Mouse (Mus musculus): ENCODE results near the gene Xndc1. TPM values are rescaled to one million over a fixed set of nuclear protein-coding genes. Genes with fewer than 3 reads are reported as not detected.

The Xndc1 gene
- polyA plus RNA-seq, 1 experiment from 2014 or later, result 23.8 TPM

DNA sequence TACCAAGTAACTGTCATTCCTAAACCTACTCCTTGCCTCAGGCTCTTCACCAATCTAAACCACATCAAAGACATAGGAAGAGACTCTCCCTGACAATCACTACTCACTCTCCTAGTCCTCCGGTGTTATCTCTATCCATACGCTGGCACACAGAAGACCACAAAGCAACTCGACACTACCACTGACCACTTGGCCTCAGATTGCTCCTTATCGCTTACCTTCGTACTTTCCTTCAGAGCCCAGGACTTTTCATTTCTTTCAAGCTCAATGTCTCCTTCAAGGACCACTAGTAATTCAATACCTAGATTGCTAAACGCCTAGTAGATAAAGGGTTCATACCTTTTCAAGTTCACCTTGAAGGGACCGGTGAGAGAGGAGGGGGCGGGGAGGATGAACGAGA is 1.4 kb upstream of the Xndc1 start:
- Histone ChIP-seq H3K9ac (replicated peaks; ENCODE audit: low read length) (no peak overlapping the region), H3K4me1 (ENCODE audit: control insufficient read depth, insufficient read depth, low read length) (peaks cover 4% of the 10 kb centered on the region; the same call in 1 of the 2 replicates), H3K4me3 (ENCODE audit: low read depth, low read length) (peak overlapping the region; percentile 78), H3K27ac (replicated peaks; ENCODE audit: low read depth, low read length) (no peak overlapping the region), H3K9me3 (replicated peaks; ENCODE audit: control insufficient read depth, low read length) (no peaks in the 10 kb centered on the region), H3K27me3 (ENCODE audit: control insufficient read depth, insufficient read depth, low read length) (no peaks in the 10 kb centered on the region), H3K36me3 (replicated peaks; ENCODE audit: control insufficient read depth, insufficient read depth, low read depth, low read length) (peaks cover 3% of the 10 kb centered on the region), H3K4me2 (ENCODE audit: low read depth, low read length) (peak overlapping the region; percentile 56; the same call in 1 of the 2 replicates)
- 84% methylated on average over 9 of the region's 9 CpGs for WGBS
- DNase-seq (ENCODE audit: low spot score) (no peak), ATAC-seq (replicated peaks; ENCODE audit: insufficient number of reproducible peaks, low FRiP score, low TSS enrichment, low read depth) (no peak)

DNA sequence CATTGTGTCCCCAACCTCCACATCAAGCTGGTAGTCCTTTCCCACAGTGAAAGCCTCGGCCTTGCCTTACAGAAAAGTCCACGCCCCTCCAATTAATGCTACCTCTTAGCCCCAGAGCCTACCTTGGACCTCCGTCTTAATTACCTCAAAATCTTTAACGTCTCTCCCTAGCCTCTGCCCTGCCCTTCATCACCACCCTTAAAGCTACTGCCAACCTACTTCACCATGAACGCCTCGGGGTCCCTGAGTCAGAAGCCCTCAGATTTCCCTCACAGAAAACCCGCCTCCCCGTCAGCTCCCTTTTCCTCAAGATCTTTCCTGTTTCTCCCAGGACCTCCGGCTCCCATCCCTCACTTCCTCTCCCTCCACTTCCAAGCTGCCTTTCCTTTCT is 661 bp upstream of the Xndc1 start:
- Histone ChIP-seq H3K27ac (replicated peaks; ENCODE audit: low read depth, low read length) (0 out of 2 replicates have a peak overlapping the region, but pooled peaks have one; percentile 49), H3K36me3 (replicated peaks; ENCODE audit: control insufficient read depth, insufficient read depth, low read depth, low read length) (no peaks in the 10 kb centered on the region), H3K4me2 (ENCODE audit: low read depth, low read length) (peak overlapping the region; percentile 56), H3K27me3 (ENCODE audit: control insufficient read depth, insufficient read depth, low read length) (no peaks in the 10 kb centered on the region), H3K9ac (replicated peaks; ENCODE audit: low read length) (peak overlapping the region; percentile 80), H3K9me3 (replicated peaks; ENCODE audit: control insufficient read depth, low read length) (no peaks in the 10 kb centered on the region), H3K4me3 (ENCODE audit: low read depth, low read length) (peak overlapping the region; percentile 78), H3K4me1 (ENCODE audit: control insufficient read depth, insufficient read depth, low read length) (peaks cover 4% of the 10 kb centered on the region; the same call in 1 of the 2 replicates)
- WGBS, result 2% methylated on average over 9 of the region's 9 CpGs
- DNase-seq (ENCODE audit: low spot score), result peak; percentile 2
- ATAC-seq (replicated peaks; ENCODE audit: insufficient number of reproducible peaks, low FRiP score, low TSS enrichment, low read depth), result peak; percentile 44

DNA sequence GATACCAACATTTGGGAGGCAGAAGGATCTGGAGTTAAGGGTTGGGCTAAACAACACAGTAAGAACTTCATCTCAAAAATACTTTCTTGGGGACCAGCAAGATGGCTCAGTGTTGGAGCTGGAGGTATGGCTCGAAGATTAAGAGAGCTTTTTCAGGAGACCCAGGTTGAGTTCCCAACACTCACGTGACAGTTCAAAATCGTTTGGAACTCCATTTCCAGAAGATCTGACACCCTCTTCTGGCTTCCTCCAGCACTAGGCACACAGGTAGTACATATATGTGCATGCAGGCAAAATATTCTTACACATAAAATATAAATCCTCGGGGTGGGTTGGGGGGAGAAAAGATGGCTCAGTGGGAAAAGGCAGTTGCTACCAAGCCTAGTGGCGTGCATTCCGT is 1.1 kb downstream of the Xndc1 start:
- no peak for DNase-seq (ENCODE audit: low spot score)
- ATAC-seq (replicated peaks; ENCODE audit: insufficient number of reproducible peaks, low FRiP score, low TSS enrichment, low read depth), result no peak
- H3K9me3 ChIP-seq (replicated peaks; ENCODE audit: control insufficient read depth, low read length), result no peaks in the 10 kb centered on the region
- WGBS, result 80% methylated on average over 6 of the region's 6 CpGs
- peak overlapping the region; percentile 80 for H3K9ac ChIP-seq (replicated peaks; ENCODE audit: low read length)
- H3K4me1 ChIP-seq (ENCODE audit: control insufficient read depth, insufficient read depth, low read length), result peaks cover 4% of the 10 kb centered on the region; the same call in 1 of the 2 replicates
- peak overlapping the region; percentile 78 for H3K4me3 ChIP-seq (ENCODE audit: low read depth, low read length)
- H3K4me2 ChIP-seq (ENCODE audit: low read depth, low read length), result peak overlapping the region; percentile 56
- H3K27ac ChIP-seq (replicated peaks; ENCODE audit: low read depth, low read length), result no peak overlapping the region
- H3K27me3 ChIP-seq (ENCODE audit: control insufficient read depth, insufficient read depth, low read length), result no peaks in the 10 kb centered on the region
- no peaks in the 10 kb centered on the region for H3K36me3 ChIP-seq (replicated peaks; ENCODE audit: control insufficient read depth, insufficient read depth, low read depth, low read length)

DNA sequence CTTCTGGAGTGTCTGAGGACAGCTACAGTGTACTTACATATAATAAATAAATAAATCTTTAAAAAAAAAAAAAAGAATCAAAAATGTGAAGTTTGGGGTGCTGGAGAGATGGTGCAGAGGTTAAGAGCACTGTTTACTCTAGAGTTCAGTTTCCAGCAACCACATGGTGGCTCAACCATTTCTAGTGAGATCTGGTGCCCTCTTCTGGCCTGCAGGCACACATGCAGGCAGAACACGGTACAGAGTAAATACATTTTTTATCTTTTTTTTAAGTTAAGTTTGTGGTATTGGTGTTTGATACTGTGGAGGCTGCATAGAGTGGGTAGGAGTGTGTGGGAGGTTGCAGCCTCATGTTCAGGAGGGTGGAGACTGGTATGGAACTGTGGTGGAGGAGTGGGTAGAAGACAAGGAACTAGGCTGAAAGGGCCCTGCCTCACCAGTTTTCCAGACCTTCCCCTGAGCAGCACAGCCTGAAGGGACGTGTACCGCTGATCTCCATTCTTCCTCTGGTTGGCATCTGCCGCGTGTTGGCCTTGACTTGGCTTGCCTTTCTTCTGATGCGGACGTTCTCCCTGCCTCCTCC is 11.5 kb downstream of the Xndc1 start:
- Histone ChIP-seq H3K9me3 (replicated peaks; ENCODE audit: control insufficient read depth, low read length) (no peaks in the 10 kb centered on the region), H3K4me1 (ENCODE audit: control insufficient read depth, insufficient read depth, low read length) (no peaks in the 10 kb centered on the region), H3K4me3 (ENCODE audit: low read depth, low read length) (no peak overlapping the region), H3K9ac (replicated peaks; ENCODE audit: low read length) (no peak overlapping the region), H3K27ac (replicated peaks; ENCODE audit: low read depth, low read length) (no peak overlapping the region), H3K27me3 (ENCODE audit: control insufficient read depth, insufficient read depth, low read length) (no peaks in the 10 kb centered on the region), H3K4me2 (ENCODE audit: low read depth, low read length) (no peak overlapping the region), H3K36me3 (replicated peaks; ENCODE audit: control insufficient read depth, insufficient read depth, low read depth, low read length) (peaks cover 14% of the 10 kb centered on the region)
- WGBS, result 90% methylated on average over 7 of the region's 7 CpGs
- peak; percentile 50; the same call in 1 of the 2 replicates for ATAC-seq (replicated peaks; ENCODE audit: insufficient number of reproducible peaks, low FRiP score, low TSS enrichment, low read depth)
- DNase-seq (ENCODE audit: low spot score), result peak; percentile 33

DNA sequence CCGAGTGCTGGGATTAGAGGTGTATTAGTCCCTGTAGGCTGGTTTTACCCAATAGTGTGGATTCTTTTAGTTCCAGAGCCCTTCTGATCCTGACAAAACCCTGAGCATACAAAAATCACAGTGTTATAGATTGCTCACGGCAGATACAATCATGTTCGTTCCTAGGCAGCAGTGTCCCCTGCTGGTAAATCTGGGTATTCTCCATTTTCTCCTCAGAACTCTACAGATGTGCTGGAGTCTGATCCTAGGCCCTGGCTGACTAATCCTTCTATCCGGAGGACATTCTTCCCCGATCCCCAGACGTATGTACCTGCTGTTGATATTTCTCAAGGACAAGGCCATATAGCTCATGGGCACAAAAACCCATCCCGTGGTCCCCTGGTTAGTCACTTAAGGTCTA is 13.2 kb downstream of the Xndc1 start:
- H3K9me3 ChIP-seq (replicated peaks; ENCODE audit: control insufficient read depth, low read length), result no peaks in the 10 kb centered on the region
- WGBS, result 82% methylated on average over 7 of the region's 7 CpGs
- peaks cover 17% of the 10 kb centered on the region for H3K36me3 ChIP-seq (replicated peaks; ENCODE audit: control insufficient read depth, insufficient read depth, low read depth, low read length)
- DNase-seq (ENCODE audit: low spot score), result peak; percentile 38
- no peaks in the 10 kb centered on the region for H3K4me1 ChIP-seq (ENCODE audit: control insufficient read depth, insufficient read depth, low read length)
- H3K27ac ChIP-seq (replicated peaks; ENCODE audit: low read depth, low read length), result no peak overlapping the region
- no peak overlapping the region for H3K9ac ChIP-seq (replicated peaks; ENCODE audit: low read length)
- no peaks in the 10 kb centered on the region for H3K27me3 ChIP-seq (ENCODE audit: control insufficient read depth, insufficient read depth, low read length)
- H3K4me3 ChIP-seq (ENCODE audit: low read depth, low read length), result no peak overlapping the region
- no peak overlapping the region for H3K4me2 ChIP-seq (ENCODE audit: low read depth, low read length)
- ATAC-seq (replicated peaks; ENCODE audit: insufficient number of reproducible peaks, low FRiP score, low TSS enrichment, low read depth), result no peak

DNA sequence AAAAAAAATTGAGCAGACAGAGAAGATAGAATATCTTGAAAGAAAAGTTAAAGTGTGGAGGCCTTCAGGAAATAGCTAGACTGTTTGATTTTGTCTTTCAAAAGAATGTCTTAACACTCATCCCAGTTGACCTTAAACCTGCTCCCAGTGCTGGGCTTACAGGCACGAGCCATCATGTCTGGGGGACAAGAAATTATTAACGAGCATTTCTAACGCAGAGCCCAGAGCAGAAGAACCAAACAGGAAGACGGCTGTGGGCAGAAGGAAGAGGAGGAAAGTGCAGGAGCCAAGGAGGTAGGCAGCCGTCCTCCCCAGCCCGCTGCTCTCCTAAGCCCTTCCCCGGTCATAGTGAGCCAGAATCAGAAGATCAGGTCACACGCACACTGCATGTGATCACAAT is 15.0 kb downstream of the Xndc1 start:
- Histone ChIP-seq H3K36me3 (replicated peaks; ENCODE audit: control insufficient read depth, insufficient read depth, low read depth, low read length) (peaks cover 17% of the 10 kb centered on the region), H3K9me3 (replicated peaks; ENCODE audit: control insufficient read depth, low read length) (no peaks in the 10 kb centered on the region), H3K4me1 (ENCODE audit: control insufficient read depth, insufficient read depth, low read length) (no peaks in the 10 kb centered on the region), H3K9ac (replicated peaks; ENCODE audit: low read length) (no peak overlapping the region), H3K4me2 (ENCODE audit: low read depth, low read length) (no peak overlapping the region), H3K27ac (replicated peaks; ENCODE audit: low read depth, low read length) (no peak overlapping the region), H3K4me3 (ENCODE audit: low read depth, low read length) (no peak overlapping the region), H3K27me3 (ENCODE audit: control insufficient read depth, insufficient read depth, low read length) (no peaks in the 10 kb centered on the region)
- 92% methylated on average over 8 of the region's 8 CpGs for WGBS
- DNase-seq (ENCODE audit: low spot score) (no peak), ATAC-seq (replicated peaks; ENCODE audit: insufficient number of reproducible peaks, low FRiP score, low TSS enrichment, low read depth) (no peak)

DNA sequence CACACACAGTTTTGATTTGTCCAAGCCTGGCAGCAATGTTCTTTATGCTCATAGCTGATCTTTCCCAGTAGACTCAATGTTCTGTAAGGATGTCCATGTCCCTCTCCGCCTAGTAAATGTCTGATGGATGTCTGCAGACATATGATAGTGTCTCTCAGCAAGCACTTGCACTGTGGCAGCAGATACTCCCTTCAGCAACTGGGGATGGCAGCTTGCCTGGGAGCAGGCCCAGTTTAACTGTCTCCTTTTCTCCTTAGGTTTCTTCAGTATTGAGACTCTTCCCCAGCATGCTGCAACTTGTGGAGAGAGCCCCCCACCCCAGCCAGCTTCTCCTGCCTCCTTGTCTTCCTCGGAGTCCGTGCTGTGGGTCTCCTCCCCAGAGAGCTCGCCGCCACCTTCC is 16.5 kb downstream of the Xndc1 start:
- Histone ChIP-seq H3K27me3 (ENCODE audit: control insufficient read depth, insufficient read depth, low read length) (no peaks in the 10 kb centered on the region), H3K4me3 (ENCODE audit: low read depth, low read length) (no peak overlapping the region), H3K4me1 (ENCODE audit: control insufficient read depth, insufficient read depth, low read length) (no peaks in the 10 kb centered on the region), H3K36me3 (replicated peaks; ENCODE audit: control insufficient read depth, insufficient read depth, low read depth, low read length) (peaks cover 12% of the 10 kb centered on the region), H3K9ac (replicated peaks; ENCODE audit: low read length) (no peak overlapping the region), H3K27ac (replicated peaks; ENCODE audit: low read depth, low read length) (no peak overlapping the region), H3K9me3 (replicated peaks; ENCODE audit: control insufficient read depth, low read length) (no peaks in the 10 kb centered on the region), H3K4me2 (ENCODE audit: low read depth, low read length) (no peak overlapping the region)
- WGBS, result 98% methylated on average over 5 of the region's 5 CpGs
- ATAC-seq (replicated peaks; ENCODE audit: insufficient number of reproducible peaks, low FRiP score, low TSS enrichment, low read depth), result no peak
- no peak for DNase-seq (ENCODE audit: low spot score)

DNA sequence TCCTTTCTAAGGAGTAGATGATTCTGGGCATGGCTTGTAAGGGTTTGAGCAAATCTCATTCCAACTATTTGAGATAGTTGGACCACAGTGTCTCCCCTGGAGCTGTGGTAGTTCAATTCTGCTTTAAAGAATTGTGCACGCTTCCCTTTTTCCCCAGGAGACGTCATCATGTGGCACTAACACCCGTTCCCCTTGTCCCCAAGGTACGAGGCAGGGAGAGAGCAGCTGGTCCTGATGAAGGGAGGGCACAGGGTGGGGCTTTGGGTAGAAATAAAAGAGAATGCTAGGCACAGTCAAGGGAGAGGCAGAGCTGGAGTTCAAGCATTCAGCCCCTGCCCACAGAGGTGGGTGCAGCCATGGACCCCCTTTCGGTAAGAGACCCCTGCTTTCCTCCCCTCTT is 17.5 kb downstream of the Xndc1 start, which contains the start of gene Trpc2:
Gene Trpc2, plus strand, starts transcription at position 301 of the 400 bp plus-strand sequence.
- H3K27ac ChIP-seq (replicated peaks; ENCODE audit: low read depth, low read length), result no peak within 1 kb of the TSS
- no peaks in the 10 kb centered on the region for H3K27me3 ChIP-seq (ENCODE audit: control insufficient read depth, insufficient read depth, low read length)
- no peak within 1 kb of the TSS for H3K4me2 ChIP-seq (ENCODE audit: low read depth, low read length)
- no peak within 1 kb of the TSS for H3K4me3 ChIP-seq (ENCODE audit: low read depth, low read length)
- H3K9me3 ChIP-seq (replicated peaks; ENCODE audit: control insufficient read depth, low read length), result no peaks in the 10 kb centered on the region
- 77% methylated on average over 5 of the region's 5 CpGs for WGBS
- no peaks in the 10 kb centered on the region for H3K4me1 ChIP-seq (ENCODE audit: control insufficient read depth, insufficient read depth, low read length)
- ATAC-seq (replicated peaks; ENCODE audit: insufficient number of reproducible peaks, low FRiP score, low TSS enrichment, low read depth) (no peak), DNase-seq (ENCODE audit: low spot score) (no peak)
- no peak within 1 kb of the TSS for H3K9ac ChIP-seq (replicated peaks; ENCODE audit: low read length)
- H3K36me3 ChIP-seq (replicated peaks; ENCODE audit: control insufficient read depth, insufficient read depth, low read depth, low read length), result peaks cover 9% of the 10 kb centered on the region

All from embryonic facial prominence, embryonic 11.5 days (tissue).